Mouse (Mus musculus) frontal cortex, adult (tissue): ENCODE data around the gene Nhsl2.

Experiments used
- ATAC-seq: cut with Nextera tagmentation; 2 replicates; pipeline ENCODE4 v1.9.2; 2017; ENCODE audit warnings: mild to moderate bottlenecking, moderate library complexity, mixed read lengths; ENCODE audit not compliant: low TSS enrichment

The Nhsl2 gene

DNA sequence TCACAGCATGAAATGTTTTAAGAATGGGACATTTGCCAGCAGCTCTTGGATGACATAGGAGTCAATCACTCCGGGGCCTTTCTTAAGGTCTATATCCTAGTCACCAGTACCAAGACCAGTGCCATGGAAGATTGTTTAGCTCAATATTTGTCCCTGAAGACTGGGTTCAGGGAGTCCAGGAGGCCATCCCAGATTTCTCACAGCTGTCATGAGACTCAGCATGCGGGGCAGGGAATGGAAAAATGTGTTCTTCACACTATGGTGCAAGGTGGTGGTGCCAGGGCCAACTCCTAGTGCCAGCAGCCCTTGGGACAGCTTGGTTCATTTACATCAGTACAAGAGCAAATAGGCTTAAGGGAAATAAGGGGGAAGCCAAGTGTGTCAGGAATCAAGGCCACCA is 131.4 kb downstream of the Nhsl2 start:
- ATAC-seq = no peak

DNA sequence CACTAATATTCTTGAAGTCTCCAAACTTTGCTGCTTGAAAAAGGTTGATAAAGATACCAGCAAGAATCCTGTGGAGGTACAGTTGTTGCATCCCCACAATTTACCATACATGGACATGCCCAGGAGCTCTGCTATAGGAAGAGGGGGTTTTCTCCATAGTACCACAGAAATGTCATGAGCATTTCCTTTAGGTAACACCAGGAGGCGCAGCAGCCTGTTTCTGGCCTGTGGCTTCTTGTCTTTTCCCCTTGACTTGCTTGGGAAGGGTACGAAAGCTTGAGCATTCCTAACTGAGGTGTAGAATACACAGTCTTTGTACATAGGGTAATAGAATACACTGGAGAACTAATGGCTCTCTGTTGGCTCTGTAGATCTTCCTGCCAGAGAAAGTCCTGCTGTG is 132.3 kb downstream of the Nhsl2 start:
- ATAC-seq = no peak

- ATAC-seq = no peak
These were observed 134.5 kb downstream of the Nhsl2 start for GRCm38 (mm10) chrX:101983638-101984037.

- ATAC-seq = no peak
These were observed 137.6 kb downstream of the Nhsl2 start for GRCm38 (mm10) chrX:101986657-101987367.

- ATAC-seq = peak; percentile 94
These were observed 144.8 kb downstream of the Nhsl2 start for GRCm38 (mm10) chrX:101993841-101994571.

DNA sequence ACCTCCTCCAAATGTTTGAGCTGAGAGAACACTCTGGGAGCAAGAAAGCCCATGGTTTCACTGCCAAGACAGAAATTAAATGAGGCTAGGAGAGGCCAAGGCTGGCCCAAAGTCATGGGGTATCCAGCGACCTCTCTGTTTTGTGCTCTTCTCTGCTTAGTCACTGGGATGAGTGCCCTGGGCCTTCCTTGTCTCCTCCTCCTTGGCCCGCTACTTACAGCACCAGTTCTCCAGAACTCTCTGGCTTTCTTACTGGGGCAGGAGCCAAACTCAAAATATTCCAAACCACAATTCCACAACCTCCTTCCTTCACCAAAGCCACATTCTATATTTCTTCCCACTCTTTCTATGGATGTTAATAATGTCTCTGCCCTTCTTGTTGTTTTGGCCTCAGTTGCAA is 147.5 kb downstream of the Nhsl2 start:
- ATAC-seq = no peak

- peak; percentile 84 for ATAC-seq
These were observed 154.6 kb downstream of the Nhsl2 start for GRCm38 (mm10) chrX:102003632-102004315.

DNA sequence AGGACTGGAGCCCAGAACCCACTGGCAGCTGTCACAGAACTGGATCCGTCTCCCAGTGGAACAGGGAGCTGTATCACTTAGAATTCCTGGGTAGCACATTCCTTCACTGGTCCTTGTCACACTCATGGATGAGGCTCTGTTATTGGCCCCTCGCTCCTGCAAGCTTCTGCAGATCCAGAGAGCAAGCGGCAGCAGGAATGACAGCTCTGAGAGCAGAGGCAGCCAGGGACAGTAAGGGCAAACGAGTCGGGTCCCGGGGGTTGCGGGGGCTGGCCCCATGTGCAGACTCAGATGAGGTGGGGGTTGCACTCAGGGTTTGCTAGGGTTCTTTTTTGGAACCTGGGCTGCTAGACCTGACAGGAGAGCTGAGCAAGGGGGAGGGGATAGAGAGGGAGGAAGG is 155.2 kb downstream of the Nhsl2 start:
- ATAC-seq = no peak

DNA sequence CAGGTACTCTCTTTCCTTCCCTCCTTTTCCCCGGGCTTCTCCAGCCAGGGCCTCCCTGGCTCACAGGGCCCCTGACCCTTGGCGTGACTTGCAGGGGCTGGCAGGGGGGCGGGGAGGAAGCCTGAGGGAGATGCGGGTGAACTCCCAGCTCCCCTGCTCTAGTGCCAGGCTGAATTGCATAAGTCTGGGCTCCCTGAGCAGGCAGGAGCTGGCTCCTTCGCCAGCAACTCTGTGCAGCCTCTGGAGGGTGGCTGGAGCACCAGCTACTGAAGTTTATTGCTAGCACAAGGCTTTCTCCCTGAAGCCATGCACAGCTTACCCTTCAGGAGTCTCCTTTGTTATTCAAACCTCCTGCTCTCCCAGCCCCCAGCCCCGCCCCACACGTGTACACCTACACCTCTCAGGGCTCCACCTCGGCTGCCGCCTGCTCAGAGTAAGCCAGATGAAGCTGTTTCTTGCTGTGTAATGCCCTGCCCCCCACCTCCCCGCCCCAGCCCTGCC is 156.0 kb downstream of the Nhsl2 start:
- ATAC-seq = peak; percentile 66

- no peak for ATAC-seq
These were observed 158.8 kb downstream of the Nhsl2 start for GRCm38 (mm10) chrX:102007935-102008334.

GRCm38 (mm10) chrX:102017213-102017923 is 168.2 kb downstream of the Nhsl2 start:
- ATAC-seq = no peak

DNA sequence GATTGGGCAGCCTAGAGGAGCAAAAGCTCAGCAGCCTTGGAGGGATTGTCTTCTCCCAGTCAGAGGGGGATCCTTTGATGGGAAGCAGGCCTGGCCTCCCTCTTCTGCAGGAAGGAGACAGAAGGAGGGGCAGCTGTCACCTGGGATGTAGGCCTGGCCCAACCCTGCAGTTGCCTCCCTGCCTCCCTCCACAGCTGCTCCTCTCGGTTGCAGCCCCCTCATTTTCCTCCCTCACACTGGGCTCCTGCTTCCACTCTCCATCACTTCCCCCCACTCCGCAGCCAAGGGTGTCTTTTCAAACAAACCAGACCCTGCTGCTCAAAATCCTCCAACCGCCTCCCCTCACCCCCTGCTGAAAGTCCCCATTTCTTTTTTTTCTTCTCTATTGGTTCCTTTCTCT is 169.7 kb downstream of the Nhsl2 start:
- ATAC-seq = peak; percentile 88

DNA sequence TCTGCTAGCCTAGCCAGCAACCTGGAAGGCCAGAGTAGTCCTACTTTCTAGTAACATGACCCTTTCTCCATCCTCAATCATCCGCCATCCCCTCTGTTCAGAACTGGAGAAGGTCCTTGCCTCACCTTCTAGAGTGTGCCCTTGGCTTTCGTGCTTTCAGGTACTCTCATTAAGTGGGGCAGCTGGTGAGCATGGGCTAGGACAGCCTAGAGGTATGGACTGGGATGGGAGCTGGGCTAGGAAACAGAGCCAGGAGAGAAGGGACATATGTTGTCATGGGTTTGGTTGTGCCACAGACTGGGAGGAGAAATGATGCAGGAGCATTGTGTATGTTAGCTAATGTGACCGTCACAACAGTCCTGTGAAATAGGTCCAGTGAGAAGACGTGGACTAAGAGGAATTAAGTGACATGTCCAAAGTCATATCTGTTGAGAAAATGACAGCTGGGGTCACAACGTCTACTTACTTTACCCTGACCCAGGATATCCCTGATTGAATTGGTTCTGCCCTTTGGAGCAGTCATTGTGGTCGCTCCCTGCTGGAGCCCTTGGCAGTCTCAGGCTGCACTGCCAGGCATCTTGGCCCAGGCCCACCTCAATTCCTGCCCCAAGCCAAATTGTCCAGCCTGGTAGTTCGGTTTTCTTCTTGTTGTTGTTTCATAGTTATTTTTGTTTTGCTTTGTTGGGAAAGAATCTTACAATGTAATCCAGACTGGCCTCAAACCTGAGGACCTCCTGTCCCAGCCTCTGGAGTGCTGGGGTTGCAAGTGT is 170.5 kb downstream of the Nhsl2 start:
- no peak for ATAC-seq

DNA sequence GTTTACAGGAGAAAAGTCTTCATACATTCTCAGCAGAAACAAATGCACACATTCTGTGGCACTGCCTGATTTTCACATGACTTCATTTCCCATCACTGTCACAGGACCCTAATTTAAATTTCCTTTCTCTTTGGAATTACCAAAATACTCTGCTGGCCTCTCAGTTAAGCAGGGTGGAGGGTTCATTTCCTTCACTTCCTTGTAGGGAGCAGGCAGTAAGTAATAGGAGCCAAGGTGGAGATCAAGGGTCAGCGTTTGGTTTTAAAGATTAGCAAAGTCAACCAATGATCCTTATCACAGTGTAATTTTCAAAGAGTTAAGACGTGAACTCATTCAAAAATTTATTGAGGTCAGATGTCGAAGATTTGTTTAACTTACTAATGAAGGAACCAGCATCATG is 175.8 kb downstream of the Nhsl2 start:
- no peak for ATAC-seq

GRCm38 (mm10) chrX:102031851-102032250 is 182.7 kb downstream of the Nhsl2 start:
- no peak for ATAC-seq

DNA sequence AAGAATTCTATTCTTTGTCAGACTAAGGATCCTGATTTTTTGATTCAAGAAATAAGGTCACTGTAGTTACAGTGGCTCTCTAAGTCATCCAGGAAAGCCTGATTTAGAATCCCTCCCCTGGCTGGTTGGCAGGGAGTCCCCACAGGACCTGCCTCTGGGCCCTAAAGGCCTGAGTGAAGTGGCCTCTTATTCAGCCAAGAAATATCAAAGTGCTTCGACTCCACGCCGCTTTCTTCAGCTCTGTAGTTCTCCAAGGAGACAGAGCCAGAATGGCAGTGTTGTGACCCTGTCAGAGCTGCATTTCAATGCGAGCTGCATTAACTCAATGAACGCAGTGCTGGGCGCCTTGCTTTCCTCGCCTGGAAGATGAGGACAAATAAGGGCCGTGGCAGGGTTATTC is 183.2 kb downstream of the Nhsl2 start:
- no peak for ATAC-seq

DNA sequence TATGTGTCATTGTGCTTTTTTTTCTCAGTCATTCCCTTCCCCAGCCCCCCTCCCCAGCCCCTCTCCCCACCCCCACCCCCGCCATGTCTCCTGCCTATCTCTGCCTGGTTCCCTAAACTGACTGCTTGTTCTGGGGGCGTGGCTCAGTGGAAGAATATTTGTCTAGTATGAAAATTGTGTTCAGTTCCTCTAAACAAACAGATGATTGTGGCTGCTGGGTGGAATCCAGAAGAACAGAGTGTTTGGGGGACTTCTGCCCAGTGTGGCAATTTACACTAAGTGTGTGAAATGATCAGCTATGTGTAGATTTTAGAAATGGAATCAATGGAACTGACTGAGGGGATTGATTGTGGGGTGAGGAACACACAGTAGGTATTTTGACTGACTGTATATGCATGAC is 184.4 kb downstream of the Nhsl2 start:
- ATAC-seq = no peak

DNA sequence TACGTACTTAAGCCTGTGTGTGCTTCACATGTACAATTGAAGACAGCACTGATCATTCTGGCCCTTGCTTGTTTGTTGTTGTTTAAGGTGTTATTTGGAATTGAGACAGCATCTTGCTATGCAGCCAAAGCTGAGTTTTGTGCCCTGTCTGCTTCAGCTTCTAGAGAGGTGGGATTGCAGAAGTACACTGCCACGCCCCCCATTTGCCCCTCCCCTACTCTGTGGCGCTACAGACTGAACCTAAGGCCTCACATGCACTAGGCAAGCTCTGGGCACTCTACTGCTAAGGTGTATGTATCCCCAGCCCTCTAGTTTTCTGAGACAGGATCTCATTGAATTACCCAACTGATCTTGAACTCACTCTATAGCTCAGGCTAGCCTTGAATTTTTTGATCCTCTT is 186.5 kb downstream of the Nhsl2 start:
- no peak for ATAC-seq

DNA sequence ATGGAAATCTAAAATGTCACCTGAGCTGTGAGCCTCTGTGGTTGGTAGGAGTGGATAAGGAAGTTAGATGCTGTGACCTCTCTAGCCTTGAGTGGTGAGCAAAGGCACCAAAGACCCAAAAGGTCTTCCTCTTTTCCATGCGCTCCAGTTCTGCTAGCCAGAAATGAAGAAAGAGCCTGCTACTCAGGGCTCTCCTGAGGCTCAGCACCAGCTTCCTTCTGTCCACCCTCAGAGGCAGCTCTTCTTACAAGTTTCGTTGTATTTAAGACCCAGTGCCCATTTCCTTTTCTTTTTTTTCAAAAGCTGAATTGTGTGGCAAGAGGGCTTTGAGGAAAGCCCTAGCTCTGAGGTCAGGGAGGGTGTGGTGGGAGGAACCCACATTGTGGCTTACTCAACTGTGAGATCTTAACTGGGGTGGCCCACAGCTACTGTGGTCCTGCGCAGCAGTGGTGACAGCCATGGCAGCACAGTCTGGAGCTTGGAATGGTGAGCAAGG is 187.7 kb downstream of the Nhsl2 start:
- ATAC-seq = no peak

- ATAC-seq = no peak
These were observed 188.3 kb downstream of the Nhsl2 start for GRCm38 (mm10) chrX:102037506-102037905.

- ATAC-seq = no peak
These were observed 192.4 kb downstream of the Nhsl2 start for GRCm38 (mm10) chrX:102041562-102041961.
